Mouse (Mus musculus): Measurements from ENCODE around the gene Cd28.

Gene Cd28

DNA sequence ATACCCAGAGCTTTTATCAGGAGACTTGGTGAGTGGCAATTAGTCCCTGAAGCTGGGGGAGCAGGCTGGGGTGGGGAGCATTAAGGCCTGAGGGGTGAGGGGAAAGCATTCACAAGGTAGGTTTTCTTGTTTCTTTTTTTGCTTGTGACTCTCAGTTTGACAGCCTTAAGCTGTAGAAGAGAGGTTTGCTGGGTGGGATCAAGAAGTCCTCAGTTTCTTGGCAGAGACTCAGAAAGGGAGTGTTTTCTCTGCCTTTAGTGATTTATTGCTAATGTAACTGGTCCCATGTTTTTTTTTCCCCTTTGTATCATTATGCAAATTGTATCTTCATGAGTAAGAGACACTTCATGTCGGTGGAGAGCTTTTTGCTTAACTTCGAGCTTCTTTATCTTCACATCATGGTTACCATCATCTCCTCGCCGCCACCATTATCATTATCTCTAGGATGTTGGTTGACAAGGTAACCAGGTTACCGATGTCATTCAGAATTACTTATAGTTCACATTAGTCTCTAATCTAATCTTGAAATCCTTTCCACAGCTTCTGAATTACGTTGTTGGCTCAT is 33.7 kb downstream of the Cd28 start:
- no peak for DNase-seq (ENCODE audit: low spot score in 2 of 2)

DNA sequence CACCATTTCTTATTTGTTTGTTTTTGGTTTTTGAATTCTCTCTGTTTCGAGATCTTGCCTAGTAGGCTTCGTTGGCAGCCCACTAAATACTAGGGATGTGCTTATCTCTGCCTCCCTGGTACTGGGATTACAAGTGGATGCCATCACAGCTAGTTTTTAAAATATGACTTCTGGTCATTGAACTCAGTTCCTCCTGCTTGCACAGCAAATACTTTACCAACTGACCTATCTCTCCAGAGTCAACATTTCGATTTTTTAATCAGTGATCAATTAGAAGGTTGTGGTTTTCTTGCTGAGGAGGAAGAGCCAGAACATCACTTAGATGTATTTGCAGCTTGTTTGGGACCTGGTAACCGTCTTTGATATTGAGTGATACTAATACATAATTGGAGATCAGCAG is 34.4 kb downstream of the Cd28 start:
- no peak for DNase-seq (ENCODE audit: low spot score in 2 of 2)

DNA sequence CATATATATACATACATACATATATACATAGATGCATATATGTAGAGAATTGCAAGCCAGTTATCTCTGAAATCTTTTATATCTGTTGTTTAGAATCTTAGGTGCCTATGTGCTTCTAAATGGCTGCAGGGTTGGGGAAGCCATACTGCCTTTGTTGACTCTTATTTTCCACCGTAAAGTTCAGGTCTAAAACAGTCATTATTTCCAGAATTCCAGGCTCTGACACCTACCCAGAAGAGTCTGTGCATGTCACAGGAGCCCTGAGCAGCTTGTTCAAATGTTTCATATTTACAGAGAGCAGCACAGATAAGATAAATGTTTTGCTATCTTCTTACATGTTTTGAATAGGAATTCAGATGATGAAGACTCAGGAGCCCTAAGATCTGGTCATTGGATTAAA is 36.4 kb downstream of the Cd28 start:
- DNase-seq (ENCODE audit: low spot score in 2 of 2), result no peak

DNA sequence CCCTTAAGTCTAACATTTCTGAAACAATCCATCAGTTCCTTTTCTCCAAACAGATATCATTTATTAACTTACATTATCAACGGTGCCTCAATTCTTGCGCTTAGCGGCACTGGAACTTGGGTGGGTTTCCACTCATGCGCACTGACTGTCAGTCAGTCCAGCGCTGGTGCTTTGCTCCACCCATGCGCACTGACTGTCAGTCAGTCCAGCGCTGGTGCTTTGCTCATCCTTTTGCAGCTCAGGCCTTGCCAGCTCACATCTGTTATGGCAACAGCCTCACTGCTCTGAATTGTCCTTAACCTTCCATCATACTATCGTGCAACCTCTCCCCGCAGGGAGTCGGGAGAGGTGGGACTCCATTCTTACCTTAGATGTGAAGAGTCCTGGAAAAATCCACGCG is 37.4 kb downstream of the Cd28 start:
- DNase-seq (ENCODE audit: low spot score in 2 of 2), result no peak

DNA sequence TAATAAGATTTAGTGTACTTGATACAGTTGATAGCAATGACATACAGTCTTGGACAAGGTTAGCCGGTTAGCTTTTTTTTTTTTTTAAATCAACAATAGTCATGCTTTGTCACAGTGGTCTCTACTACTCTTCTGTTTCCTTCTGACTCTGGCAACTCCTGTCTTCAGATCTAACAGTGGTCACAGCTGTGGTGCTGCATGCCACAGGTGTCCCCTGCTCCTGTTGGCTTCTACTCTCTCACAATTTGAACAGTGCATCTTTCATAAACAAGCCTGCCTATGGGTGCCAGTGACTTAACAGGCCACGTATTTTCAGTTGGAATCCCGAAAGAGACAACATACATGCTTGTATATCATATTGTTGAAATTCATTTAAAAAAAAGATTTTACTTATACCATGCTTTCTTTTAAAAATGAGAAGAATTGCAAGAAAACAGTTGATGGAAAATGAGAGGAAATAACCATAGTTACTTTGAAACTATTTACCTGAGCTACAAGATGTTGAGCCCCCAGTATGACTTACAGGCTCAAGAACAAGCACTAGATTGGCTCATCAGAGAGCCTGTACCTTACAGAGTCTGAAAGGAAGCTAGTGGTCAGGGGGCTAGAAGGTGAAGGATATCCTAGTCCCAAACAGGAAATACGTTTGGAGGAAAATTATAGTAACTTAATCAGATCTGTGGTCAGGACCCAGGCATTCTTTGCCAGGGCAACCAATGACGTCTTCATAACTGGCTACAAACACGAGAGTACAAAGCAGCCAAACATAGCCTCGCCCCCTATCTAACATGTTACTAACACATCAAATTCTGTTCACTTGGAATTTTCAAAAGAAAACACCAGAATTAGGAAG is 39.0 kb downstream of the Cd28 start:
- DNase-seq (ENCODE audit: low spot score in 2 of 2), result no peak

DNA sequence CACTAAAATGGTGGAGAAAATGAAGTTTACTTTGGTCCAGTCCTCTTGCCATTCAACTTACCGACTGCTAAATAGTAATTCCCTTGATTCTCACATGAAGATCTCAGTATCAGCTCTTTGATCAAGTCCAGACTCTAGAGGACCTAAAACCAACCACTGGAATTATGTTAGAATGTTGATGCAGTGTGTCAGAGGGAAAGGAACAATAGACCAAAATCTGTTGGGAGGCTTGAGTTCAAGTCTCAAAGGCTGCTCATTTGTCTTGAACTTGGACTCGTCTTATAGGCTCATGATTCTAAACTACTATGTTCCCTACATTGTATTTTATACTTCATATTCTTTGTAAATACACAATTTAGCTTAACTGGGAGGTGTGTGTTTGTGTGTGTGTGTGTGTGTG is 41.0 kb downstream of the Cd28 start:
- no peak for DNase-seq (ENCODE audit: low spot score in 2 of 2)

DNA sequence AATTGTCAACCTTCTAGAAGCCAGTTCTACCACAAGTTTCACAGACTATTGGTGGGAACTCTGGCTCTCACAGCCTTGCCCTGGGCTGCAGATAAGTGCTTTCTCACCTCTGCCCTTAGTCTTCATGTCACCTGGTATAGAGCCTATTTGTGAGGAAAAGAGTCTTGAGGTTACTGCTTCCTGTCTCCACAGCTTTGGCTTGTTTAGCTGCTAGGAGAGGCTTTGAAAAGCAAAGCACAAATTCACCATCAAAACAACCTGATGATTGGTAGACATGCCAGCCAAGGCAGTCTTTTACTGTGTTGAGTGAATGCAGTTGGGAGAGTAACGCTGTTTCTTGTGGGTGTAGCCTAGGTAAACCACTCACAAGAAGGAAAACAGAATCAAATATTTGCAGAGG is 41.6 kb downstream of the Cd28 start:
- DNase-seq (ENCODE audit: low spot score in 2 of 2), result no peak

DNA sequence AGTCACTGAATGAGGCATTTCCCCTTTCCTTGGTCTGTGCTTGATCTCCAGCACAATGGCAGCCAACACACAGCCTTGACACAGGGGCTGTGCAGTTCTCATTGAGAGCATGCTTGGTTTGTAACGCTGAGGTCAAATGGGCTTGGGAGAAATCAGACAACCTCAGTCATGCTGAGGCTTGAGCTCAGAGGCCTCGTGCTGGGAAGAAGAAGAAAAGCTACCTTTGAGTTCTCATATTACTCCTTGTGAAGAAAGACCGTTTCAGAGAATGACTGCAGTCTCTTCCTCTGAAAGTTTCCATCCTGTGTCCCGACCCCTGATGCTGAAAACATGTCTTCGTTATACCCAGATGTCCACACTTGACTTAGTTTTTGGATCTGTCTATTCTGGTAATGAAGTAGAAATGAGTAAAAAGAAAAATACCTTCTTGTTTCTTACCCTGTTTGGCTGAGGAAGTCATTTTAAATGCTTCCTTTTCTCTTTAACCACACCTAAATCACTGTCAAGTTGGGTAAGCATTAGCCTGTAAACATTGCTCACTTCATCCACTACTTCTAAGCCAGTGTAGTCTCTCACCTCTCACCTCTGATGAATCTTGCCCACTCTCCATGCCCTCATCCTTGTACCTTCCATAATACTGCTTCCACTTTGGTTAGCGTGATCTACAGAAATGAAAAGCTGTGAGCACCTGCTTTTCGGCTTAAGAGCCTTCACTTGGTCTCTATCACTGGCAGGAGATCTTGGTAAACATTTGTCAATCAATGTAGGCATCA is 43.1 kb downstream of the Cd28 start:
- no peak for DNase-seq (ENCODE audit: low spot score in 2 of 2)

DNA sequence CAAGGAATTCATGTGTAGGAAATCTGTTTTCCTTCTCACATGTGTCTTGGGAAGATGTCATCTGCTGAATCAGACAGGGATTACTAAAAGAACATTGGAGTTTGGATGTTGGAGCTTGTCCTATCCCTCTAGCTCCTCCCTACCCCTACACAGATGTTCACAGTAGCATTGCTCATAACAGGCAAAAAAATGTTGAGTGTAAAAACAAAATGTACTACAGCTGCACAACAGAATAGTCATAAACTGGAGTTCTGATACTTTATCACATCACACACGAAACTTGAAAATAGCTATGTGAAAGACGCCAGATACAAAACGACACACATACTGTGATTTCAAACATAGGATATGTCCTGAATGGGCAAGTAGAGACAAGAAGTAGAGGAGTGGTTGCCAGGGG is 43.9 kb downstream of the Cd28 start:
- DNase-seq (ENCODE audit: low spot score in 2 of 2), result no peak

DNA sequence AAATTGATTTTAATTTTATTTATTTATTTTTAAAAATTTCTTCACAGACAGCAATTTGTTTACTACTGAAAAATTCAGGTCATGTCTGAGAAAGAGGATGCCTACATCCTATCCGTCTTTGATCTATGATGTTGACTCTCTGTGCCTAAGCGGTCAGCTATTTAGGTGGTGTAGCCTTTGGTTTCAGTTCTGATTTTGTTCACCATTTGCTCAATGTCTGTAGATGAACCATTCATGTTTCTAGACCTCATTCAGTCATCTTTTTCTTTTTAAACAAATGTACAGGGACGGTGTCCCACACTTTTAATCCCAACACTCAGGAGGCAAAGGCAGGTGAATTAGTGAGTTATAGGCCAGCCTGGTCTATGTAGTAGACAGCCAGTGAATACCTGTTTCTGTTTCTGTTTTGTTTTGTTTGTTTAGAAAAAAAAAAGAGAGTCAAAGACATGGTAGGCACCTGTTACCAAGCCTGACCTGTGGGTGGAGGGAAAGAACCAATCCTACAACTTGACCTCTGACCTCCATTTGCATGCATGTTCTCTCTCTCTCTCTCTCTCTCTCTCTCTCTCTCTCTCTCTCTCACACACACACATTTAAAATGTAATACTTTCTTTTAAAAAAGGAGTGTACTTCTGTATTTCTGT is 45.0 kb downstream of the Cd28 start:
- DNase-seq (ENCODE audit: low spot score in 2 of 2), result no peak

DNA sequence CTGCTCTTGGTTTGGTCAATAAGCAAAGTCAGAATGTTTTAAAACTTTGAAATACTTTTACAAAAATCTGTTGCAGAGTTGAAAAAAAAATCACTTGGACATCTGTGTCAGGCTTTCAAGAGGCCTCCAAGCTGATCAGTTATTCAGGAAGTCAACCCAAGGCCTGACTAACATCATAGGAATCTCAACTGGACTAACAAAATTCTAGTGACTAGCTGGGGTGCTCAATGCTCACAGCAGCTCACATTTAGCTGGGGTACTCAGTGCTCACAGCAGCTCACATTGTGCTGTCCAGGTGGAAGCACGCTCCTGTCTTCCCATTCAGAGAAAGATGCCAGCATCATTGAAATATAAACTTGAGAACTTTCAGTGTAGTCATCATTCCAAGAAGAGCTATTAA is 45.9 kb downstream of the Cd28 start:
- DNase-seq (ENCODE audit: low spot score in 2 of 2), result no peak

DNA sequence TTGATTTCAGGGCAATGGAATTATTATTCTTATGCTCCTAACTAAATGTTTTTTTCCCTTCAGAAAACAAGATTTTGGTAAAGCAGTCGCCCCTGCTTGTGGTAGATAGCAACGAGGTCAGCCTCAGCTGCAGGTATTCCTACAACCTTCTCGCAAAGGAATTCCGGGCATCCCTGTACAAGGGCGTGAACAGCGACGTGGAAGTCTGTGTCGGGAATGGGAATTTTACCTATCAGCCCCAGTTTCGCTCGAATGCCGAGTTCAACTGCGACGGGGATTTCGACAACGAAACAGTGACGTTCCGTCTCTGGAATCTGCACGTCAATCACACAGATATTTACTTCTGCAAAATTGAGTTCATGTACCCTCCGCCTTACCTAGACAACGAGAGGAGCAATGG is 46.3 kb downstream of the Cd28 start:
- DNase-seq (ENCODE audit: low spot score in 2 of 2), result no peak

DNA sequence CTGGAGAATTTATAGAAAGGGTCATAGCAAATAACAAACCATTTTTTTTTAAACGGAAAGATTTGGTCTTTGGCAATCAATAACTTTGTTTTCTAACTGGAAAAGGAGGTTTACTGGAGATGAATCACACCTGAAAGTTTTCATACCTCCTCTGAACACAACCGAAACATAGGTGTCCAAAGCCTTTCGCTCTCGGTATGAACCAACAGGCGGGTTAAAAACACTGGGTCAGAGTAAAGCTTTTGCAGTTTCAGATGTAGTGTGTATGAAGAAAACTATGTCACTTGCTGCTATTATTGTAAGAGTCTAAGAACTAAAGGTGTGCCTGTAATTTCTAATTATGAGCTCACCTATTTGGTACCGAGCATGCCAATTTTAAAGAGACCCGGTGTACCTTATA is 55.2 kb downstream of the Cd28 start:
- DNase-seq (ENCODE audit: low spot score in 2 of 2), result no peak

DNA sequence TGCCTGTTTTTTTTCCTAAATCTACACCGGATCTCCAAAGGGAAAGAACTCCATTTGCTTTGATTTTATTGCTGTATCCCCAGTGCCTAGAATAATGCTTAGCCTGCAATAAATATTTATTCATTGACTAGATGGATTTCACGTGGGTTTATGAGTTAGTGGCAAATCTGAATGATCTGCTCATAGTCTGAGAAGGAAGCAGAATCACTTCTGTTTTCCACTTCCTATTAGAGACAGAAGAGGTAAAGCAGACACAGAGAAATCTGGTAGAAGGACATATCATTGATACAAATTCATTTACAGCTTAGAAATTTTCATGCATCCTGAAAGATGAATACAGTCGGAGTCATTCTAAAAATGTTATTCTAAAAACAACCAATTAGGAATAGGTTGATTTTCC is 56.6 kb downstream of the Cd28 start:
- no peak for DNase-seq (ENCODE audit: low spot score in 2 of 2)

DNA sequence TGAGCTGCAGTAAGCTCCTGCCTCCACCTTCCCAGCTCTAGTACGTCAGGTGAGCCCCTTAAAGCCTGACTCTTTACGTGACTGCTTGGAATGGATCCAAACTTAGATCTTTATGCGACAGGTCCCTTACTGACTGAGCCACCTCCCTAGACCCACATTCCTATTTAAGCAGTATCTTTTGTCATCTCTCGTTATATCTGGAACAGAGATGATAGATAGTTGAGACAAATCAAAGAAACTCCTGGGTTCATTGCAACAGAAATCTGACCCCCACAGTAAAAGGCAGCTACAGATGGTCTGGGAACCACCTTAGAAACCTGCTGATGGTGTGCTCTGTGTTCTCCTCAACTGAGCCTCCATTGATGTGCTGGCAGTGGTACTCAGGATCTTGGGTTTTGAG is 59.6 kb downstream of the Cd28 start:
- no peak for DNase-seq (ENCODE audit: low spot score in 2 of 2)

DNA sequence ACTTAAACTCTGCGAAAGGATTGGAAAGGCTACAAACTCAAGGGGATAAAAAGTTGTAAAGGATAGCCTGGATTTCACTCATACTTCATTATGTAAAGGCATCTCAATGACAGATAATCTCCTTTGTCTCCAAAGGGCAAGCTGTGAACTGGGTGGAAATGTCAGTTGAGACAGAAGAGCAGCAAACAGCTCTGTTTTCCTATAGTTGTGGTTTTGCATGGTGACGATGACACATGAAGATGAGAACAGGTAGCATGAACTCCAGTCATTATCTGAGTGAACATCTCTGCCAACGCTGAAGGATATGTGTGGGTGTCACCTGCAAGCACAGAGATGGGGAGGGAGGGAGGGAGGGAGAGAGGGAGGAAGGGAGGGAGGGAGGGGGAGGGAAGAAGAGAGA is 60.3 kb downstream of the Cd28 start:
- DNase-seq (ENCODE audit: low spot score in 2 of 2), result no peak

DNA sequence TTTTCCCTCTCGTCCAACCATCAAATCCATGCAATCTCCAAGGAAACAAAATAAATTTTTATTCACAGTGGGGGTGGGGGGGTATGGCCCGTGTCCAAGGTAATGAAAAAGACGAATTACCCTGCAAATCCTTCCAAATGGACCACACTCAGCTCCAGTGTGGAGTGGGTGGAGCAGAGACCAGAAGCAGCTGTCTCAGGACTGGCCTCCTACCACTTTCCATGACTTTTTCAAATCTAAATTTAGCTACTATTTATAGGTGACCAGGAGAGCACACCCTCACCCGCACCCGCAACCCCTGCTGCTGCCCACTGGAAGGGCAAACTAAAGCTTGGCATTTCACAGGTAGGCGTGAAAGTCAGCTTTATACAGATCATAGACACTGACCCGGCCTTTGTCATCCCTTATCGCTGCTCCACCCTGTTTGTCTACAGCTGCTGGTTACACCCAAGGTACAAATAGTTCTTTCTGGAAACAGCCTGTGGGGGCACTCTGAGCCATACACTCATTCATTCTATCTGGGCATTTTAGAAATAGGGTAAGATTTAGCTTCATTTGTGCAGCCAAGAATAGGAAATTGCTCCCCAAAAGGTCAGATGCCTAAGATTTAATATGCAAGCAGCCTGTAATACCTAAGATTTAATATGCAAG is 62.0 kb downstream of the Cd28 start:
- DNase-seq (ENCODE audit: low spot score in 2 of 2), result no peak

DNA sequence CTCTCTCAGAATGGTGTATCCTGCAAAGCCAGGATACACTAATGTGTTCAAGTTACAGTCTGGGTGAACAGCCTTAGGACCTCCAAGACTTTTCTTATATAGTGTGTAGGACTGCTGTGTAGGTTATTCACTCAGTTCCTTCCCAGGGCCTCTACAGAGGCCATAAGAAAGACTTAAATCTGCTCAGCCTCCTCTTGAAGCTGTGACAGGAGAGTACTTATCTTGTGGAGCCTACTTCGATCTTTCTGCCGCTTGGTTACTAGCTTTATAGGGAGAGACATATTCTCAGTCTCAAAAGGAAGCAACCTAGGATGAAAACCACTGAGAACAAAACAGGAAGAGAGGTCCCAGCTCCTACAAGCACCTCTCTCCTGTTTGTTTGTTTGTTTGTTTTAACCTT is 62.6 kb downstream of the Cd28 start:
- no peak for DNase-seq (ENCODE audit: low spot score in 2 of 2)

DNA sequence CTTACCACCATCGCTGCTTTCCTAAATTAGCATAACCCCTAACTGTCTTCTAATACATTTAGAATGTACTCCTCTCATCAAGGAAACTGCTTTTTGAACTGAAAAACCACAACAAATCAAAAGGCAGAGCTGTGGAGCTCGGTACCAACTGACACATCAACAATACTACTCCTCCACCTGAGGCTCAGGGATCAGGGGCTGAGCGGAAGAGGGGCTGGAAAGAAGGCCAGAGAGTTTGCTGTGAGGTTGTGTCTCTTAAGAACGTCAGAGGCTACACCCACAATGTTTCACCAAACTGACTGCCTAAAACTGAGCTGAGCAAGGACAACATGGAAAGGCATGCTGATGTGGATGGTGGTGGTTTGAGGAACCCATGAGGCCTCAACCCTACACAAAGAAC is 65.1 kb downstream of the Cd28 start:
- no peak for DNase-seq (ENCODE audit: low spot score in 2 of 2)

DNA sequence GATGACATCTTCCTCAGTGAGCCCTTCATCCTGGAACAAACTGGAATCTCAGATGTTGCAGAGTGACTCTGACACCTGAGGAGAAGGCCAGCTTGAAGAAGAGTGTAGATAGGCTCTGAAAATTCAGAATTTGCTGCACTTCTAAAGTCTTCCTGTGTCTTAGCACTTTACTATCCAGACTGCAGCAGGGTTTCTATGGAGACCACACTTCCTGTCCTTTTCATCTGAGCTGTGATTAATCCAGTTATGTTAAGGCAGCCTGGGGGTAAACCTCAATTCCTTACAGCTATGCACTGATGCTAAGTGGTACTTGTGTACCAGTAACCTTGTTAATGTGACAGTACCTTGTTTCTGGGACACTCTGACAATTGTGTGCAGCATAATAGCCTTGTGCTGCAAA is 77.1 kb downstream of the Cd28 start:
- DNase-seq (ENCODE audit: low spot score in 2 of 2), result no peak

DNA sequence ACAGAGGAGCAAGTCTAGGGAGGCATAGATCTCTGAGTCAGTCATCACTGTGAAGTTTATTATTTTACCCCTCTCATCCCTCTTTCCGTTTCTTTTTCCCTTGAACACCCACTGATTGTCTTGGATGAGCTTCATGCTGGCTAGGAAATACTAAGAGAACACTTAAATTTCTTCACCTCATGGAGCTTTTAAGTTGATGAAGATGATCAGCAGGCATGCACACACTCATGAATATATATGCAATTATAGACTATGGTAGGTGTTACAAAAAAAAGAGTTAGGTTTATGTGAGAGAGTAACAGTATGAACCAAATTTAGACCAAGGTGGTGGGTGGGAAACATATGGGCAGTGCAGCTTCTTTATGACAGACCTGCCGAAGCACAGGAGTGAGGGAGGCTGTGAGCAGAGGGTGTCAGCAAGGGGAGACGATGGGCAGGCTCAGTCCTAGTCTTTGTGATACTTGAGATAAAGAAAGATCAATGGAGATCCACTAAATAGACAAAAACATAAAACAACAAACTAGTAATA is 79.1 kb downstream of the Cd28 start:
- DNase-seq (ENCODE audit: low spot score in 2 of 2), result no peak
